Mouse (Mus musculus) cerebellum, adult 2 months (tissue): ENCODE measurements at regions not wholly inside any gene's neighbourhood (a gene's known extent, or its start where the extent isn't known, plus 50 kb on each side); places are given as distances from the start of the nearest gene placed in this dataset.
A peak's percentile ranks its signal among the peaks of the same experiment; 100 is the strongest.

Experiments
- DNase-seq, 2 experiments: peaks; one replicate each; pipeline ENCODE4 v3.0.0; 2021
- H3K27ac ChIP-seq: fragments of 200-500 bp; 2 replicates; pipeline ENCODE4 v1.5.1; 2012; ENCODE audit warnings: low read length, control low read depth, inconsistent platforms; ENCODE audit not compliant: insufficient read depth
- H3K27me3 ChIP-seq: fragments of 200-500 bp; 2 replicates; pipeline ENCODE4 v1.6.1; 2012; ENCODE audit warnings: inconsistent platforms, mild to moderate bottlenecking, low read length, moderate library complexity; ENCODE audit not compliant: control insufficient read depth, insufficient read depth
- H3K4me1 ChIP-seq: fragments of 200-500 bp; 2 replicates; pipeline ENCODE4 v1.6.1; 2011; ENCODE audit warnings: low read length; ENCODE audit not compliant: control insufficient read depth, insufficient read depth
- H3K4me3 ChIP-seq: fragments of 200-500 bp; replicated peaks from 2 replicates; pipeline ENCODE3; 2011; ENCODE audit warnings: mild to moderate bottlenecking, low read depth, low read length, control low read depth; ENCODE audit not compliant: insufficient read depth
- CTCF ChIP-seq: fragments of 200-500 bp; IDR thresholded peaks from 2 replicates; pipeline ENCODE4 v1.5.1; 2011; ENCODE audit warnings: low read depth, mild to moderate bottlenecking, control low read depth, low read length, moderate library complexity, borderline replicate concordance; ENCODE audit not compliant: insufficient read depth
- POLR2A ChIP-seq: fragments of 200-500 bp; IDR thresholded peaks from 2 replicates; pipeline ENCODE4 v1.6.1; 2011; ENCODE audit warnings: low read length, control low read depth, borderline replicate concordance; ENCODE audit not compliant: insufficient read depth
- WGBS: fragments of 180-500 bp; shearing (Covaris S2); methylation state at CpG from one replicate; pipeline ENCODE4 v1.1.7; 2018; 5-methylcytosine and 5-hydroxymethylcytosine counted together

DNA sequence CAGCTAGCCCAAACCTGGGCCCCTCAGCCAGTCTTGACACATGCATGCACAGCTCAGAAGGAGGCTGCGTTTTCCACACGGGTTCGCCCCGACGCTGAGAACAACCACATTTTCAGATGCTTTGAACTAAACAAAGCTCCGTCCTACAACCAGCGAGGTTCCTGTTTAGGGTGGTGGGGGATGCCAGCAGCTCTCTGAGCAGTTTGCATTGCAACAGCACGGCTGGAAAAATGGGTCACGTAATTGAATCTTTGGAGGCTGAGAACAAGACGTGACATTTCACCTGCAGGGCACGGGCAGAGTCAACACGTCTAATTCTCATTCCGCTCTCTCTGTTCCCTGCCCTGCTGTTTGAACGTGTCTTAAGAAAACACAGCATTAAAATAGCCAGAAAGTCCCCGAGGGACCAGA lies 119.2 kb downstream of the Syk start:
- no peak for DNase-seq
- Histone ChIP-seq H3K27me3 (no peaks in the 10 kb centered on the region), H3K4me1 (no peaks in the 10 kb centered on the region), H3K27ac (no peak overlapping the region), H3K4me3 (no peak overlapping the region)
- WGBS, result 28% methylated on average over 15 of the region's 15 CpGs
- TF ChIP-seq CTCF (no peak), POLR2A (no peak)

GRCm38 (mm10) chr13:52703401-52704164 lies 120.6 kb downstream of the Syk start:
- no peak overlapping the region for H3K27ac ChIP-seq
- DNase-seq, result no peak
- no peaks in the 10 kb centered on the region for H3K4me1 ChIP-seq
- no peak overlapping the region for H3K4me3 ChIP-seq
- TF ChIP-seq POLR2A (no peak), CTCF (no peak)
- no peaks in the 10 kb centered on the region for H3K27me3 ChIP-seq
- 83% methylated on average over 12 of the region's 12 CpGs for WGBS

- TF ChIP-seq CTCF (no peak), POLR2A (no peak)
These were observed 121.7 kb downstream of the Syk start for GRCm38 (mm10) chr13:52704673-52705072.

GRCm38 (mm10) chr13:52709580-52709979 lies 126.6 kb downstream of the Syk start:
- TF ChIP-seq CTCF (no peak), POLR2A (no peak)
- H3K4me3 ChIP-seq, result no peak overlapping the region
- no peaks in the 10 kb centered on the region for H3K27me3 ChIP-seq
- DNase-seq, result no peak
- WGBS, result 66% methylated on average over 5 of the region's 5 CpGs
- H3K27ac ChIP-seq, result no peak overlapping the region
- H3K4me1 ChIP-seq, result no peaks in the 10 kb centered on the region

More at GRCm38 (mm10) chr13:52704673-52705072, 121.7 kb downstream of the Syk start:
- H3K4me1 ChIP-seq, result no peaks in the 10 kb centered on the region
- H3K27me3 ChIP-seq, result no peaks in the 10 kb centered on the region
- H3K4me3 ChIP-seq, result no peak overlapping the region
- no peak overlapping the region for H3K27ac ChIP-seq
- WGBS, result 46% methylated on average over 3 of the region's 3 CpGs
- no peak for DNase-seq

- Histone ChIP-seq H3K27ac (no peak overlapping the region), H3K27me3 (no peaks in the 10 kb centered on the region), H3K4me1 (no peaks in the 10 kb centered on the region), H3K4me3 (no peak overlapping the region)
- WGBS, result 33% methylated on average over 9 of the region's 9 CpGs
- DNase-seq, result peak; percentile 71 to 72
- TF ChIP-seq CTCF, result peak; percentile 89
- no peak for TF ChIP-seq POLR2A
These were observed 128.9 kb downstream of the Syk start for GRCm38 (mm10) chr13:52711713-52712369.

DNA sequence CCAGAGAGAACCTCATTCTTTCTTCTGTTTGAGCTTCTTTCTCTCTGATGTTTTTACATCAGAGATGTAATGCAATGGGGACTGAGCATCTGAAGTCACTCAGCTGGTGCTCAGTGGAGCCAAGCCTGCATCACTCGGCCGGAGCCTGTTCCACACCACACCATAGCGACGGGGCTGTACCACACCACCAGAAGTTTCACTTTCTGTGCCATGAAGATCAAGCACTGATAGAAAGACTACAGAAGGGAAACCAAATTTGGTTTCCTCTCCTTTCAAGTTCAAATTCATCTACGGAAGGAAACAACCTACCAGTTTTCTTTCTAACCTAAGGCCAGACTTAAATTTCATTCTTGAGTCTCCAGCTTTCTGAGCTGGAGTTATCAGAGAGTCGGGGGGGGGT lies 138.5 kb downstream of the Syk start:
- 92% methylated on average over 6 of the region's 6 CpGs for WGBS
- H3K4me3 ChIP-seq, result no peak overlapping the region

DNA sequence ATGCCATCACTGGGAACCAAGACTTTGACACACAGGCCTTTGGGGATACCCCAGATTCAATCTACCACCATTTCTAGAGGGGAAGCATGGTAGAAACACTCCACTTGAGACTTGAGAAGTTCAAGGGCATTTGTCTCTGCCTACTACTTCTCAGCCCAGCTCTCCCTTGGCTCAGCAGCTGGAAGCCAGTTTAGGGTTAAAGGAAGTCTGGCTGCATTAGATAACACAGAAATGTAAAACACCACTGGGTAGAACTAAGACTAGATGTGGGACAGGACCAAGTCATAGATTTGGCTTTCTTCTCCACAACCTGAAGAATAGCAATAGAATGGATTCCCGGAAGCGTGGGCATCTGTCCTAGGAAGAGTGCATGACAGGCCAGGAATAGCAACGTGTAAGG lies 139.7 kb downstream of the Syk start:
- WGBS, result 77% methylated on average over 3 of the region's 3 CpGs
- Histone ChIP-seq H3K27ac (no peak overlapping the region), H3K27me3 (no peaks in the 10 kb centered on the region), H3K4me1 (no peaks in the 10 kb centered on the region), H3K4me3 (no peak overlapping the region)
- no peak for DNase-seq
- TF ChIP-seq CTCF (no peak), POLR2A (no peak)

More for the DNA sequence above, 138.5 kb downstream of the Syk start:
- TF ChIP-seq CTCF, result no peak
- TF ChIP-seq POLR2A, result no peak
- H3K4me1 ChIP-seq, result no peaks in the 10 kb centered on the region
- no peaks in the 10 kb centered on the region for H3K27me3 ChIP-seq
- H3K27ac ChIP-seq, result no peak overlapping the region
- no peak for DNase-seq

- Histone ChIP-seq H3K4me1 (no peaks in the 10 kb centered on the region), H3K27me3 (no peaks in the 10 kb centered on the region), H3K4me3 (no peak overlapping the region), H3K27ac (no peak overlapping the region)
- TF ChIP-seq POLR2A (no peak), CTCF (no peak)
- WGBS, result 55% methylated on average over 10 of the region's 10 CpGs
- no peak for DNase-seq
These were observed 143.1 kb downstream of the Syk start for GRCm38 (mm10) chr13:52726043-52726442.
